Mouse (Mus musculus) liver, adult 2 months (tissue): Measurements from ENCODE around the gene Tanc1. TPM values are rescaled to one million over a fixed set of nuclear protein-coding genes. Genes with fewer than 3 reads are reported as not detected.

ENCODE experiments used
- DNase-seq: peaks from one replicate; pipeline ENCODE4 v3.0.0-alpha.2; 2011; ENCODE audit warnings: low read depth, low spot score; ENCODE audit errors: extremely low read depth
- H3K27ac ChIP-seq: fragments of 200-500 bp; replicated peaks from 2 replicates; pipeline ENCODE4 v1.5.1; 2012; ENCODE audit warnings: low read depth, mild to moderate bottlenecking, control low read depth, inconsistent platforms, low read length; ENCODE audit not compliant: insufficient read depth
- H3K27me3 ChIP-seq: fragments of 200-500 bp; 2 replicates; pipeline ENCODE4 v1.6.1; 2012; ENCODE audit warnings: mild to moderate bottlenecking, moderate library complexity, low read length, inconsistent platforms; ENCODE audit not compliant: control insufficient read depth, insufficient read depth
- H3K36me3 ChIP-seq: fragments of 200-500 bp; 2 replicates; pipeline ENCODE4 v1.6.1; 2012; ENCODE audit warnings: low read length, inconsistent platforms; ENCODE audit not compliant: control insufficient read depth, insufficient read depth
- H3K4me1 ChIP-seq: fragments of 200-500 bp; 2 replicates; pipeline ENCODE4 v1.6.1; 2011; ENCODE audit warnings: low read length; ENCODE audit not compliant: control insufficient read depth, insufficient read depth
- H3K4me3 ChIP-seq: fragments of 200-500 bp; 2 replicates; pipeline ENCODE4 v1.5.1; 2011; ENCODE audit warnings: low read depth, mild to moderate bottlenecking, control low read depth, low read length, moderate library complexity; ENCODE audit not compliant: insufficient read depth
- H3K79me2 ChIP-seq: fragments of 200-500 bp; 2 replicates; pipeline ENCODE4 v1.6.1; 2012; ENCODE audit warnings: inconsistent platforms, mild to moderate bottlenecking, low read length, moderate library complexity; ENCODE audit not compliant: control insufficient read depth, insufficient read depth
- H3K9ac ChIP-seq: fragments of 200-500 bp; 2 replicates; pipeline ENCODE4 v1.6.1; 2012; ENCODE audit warnings: low read depth, mild to moderate bottlenecking, control low read depth, inconsistent platforms, low read length
- CTCF ChIP-seq: fragments of 200-500 bp; IDR thresholded peaks from 2 replicates; pipeline ENCODE4 v1.5.1; 2011; ENCODE audit warnings: low read depth, low read length, control low read depth
- POLR2A ChIP-seq: fragments of 200-500 bp; IDR thresholded peaks from 2 replicates; pipeline ENCODE4 v1.6.1; 2011; ENCODE audit warnings: low read length, control low read depth; ENCODE audit not compliant: insufficient read depth; ENCODE audit errors: extremely low read depth
- WGBS: fragments of 180-500 bp; shearing (Covaris S2); methylation state at CpG from one replicate; pipeline ENCODE4 v1.1.7; 2018; 5-methylcytosine and 5-hydroxymethylcytosine counted together
- polyA plus RNA-seq: library from polyadenylated mRNA; depleted of rRNA; stranded (reverse); fragments of >200 nt; gene quantifications from 2 replicates; pipeline ENCODE4 v1.2.3, GENCODE M21; 2012
- total RNA-seq: library from RNA; depleted of rRNA; stranded (reverse); fragments of >200 nt; gene quantifications from 2 replicates; pipeline ENCODE4 v1.2.3, GENCODE M21; 2014

The Tanc1 gene
- total and polyA plus RNA-seq, 2 experiments, result 2.7 to 5.0 TPM

DNA sequence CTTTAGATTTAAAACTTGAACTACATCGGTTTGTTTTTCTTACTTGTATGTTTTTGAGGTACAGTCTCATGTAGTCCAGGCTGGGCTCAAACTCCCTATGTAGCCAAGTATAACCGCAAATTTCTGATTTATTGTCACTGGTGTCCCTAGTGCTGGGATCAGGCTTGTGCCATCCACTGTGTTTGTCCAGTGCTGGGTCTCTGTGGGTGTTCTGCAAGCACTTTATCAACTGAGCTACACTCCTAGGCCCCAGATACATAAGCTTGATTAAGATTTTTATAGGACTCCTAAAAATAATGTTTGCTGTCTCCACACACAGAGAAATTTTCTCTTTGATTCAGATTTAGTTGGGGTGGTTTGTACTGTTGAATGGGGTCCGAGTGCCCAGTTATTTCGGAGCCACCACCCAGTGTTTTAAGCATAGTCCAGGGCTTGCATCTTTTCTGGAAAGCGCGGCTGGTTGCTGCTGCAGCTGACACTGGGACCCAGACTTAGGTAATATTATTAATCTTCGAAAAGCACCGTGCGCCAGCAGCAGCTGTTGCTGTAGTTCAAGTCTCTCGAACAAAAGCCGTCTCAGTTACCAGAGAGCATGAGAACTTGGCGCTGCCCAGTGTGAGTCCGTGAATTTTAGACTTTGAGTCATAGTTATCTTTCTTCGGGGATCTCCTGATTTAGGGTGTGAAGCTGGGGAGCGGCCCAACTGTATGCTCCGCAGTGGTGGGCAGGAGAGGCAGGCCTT lies 73.2 kb downstream of the Tanc1 start:
- 90% methylated on average over 16 of the region's 16 CpGs for WGBS
- no peak for TF ChIP-seq POLR2A
- no peak for TF ChIP-seq CTCF
- H3K79me2 ChIP-seq, result peaks cover 24% of the 10 kb centered on the region; the same call in 1 of the 2 replicates
- H3K4me3 ChIP-seq, result no peak overlapping the region
- no peaks in the 10 kb centered on the region for H3K36me3 ChIP-seq
- no peak overlapping the region for H3K27ac ChIP-seq
- no peak for DNase-seq
- no peaks in the 10 kb centered on the region for H3K27me3 ChIP-seq
- no peak overlapping the region for H3K9ac ChIP-seq
- H3K4me1 ChIP-seq, result no peaks in the 10 kb centered on the region; the same call in 1 of the 2 replicates

DNA sequence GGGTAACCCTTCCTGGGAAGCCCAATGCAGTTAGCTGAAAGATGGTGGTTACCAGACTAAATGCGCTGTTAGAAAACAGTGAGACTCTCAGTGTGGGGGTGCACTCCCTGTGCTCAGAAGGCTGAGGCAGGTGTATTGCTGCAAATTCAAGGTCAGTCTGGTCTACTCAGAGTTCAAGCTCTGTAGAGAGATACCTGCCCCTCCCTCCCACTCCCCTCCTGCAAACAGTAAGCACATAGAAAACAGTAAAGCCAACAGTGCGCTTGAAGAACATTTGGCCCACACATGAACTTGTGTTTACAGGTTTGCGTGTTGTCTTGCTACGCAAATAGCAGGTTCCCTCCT lies 73.7 kb downstream of the Tanc1 start:
- Histone ChIP-seq H3K27ac (no peak overlapping the region), H3K4me3 (no peak overlapping the region), H3K79me2 (peaks cover 22% of the 10 kb centered on the region; the same call in 1 of the 2 replicates), H3K4me1 (no peaks in the 10 kb centered on the region; the same call in 1 of the 2 replicates), H3K9ac (no peak overlapping the region), H3K36me3 (no peaks in the 10 kb centered on the region), H3K27me3 (no peaks in the 10 kb centered on the region)
- no peak for DNase-seq
- WGBS, result 88% methylated on average over 4 of the region's 4 CpGs
- TF ChIP-seq POLR2A, result no peak
- TF ChIP-seq CTCF, result no peak

GRCm38 (mm10) chr2:59688261-59689104 lies 76.6 kb downstream of the Tanc1 start:
- TF ChIP-seq POLR2A, result no peak
- no peak for TF ChIP-seq CTCF
- no peak overlapping the region for H3K27ac ChIP-seq
- H3K4me1 ChIP-seq, result 0 out of 2 replicates have a peak, but pooled peaks cover 2% of the 10 kb centered on the region
- H3K36me3 ChIP-seq, result no peaks in the 10 kb centered on the region
- no peak overlapping the region for H3K9ac ChIP-seq
- 84% methylated on average over 16 of the region's 16 CpGs for WGBS
- H3K79me2 ChIP-seq, result peaks cover 8% of the 10 kb centered on the region; the same call in 1 of the 2 replicates
- H3K27me3 ChIP-seq, result no peaks in the 10 kb centered on the region
- DNase-seq, result no peak
- no peak overlapping the region for H3K4me3 ChIP-seq

GRCm38 (mm10) chr2:59691112-59691511 lies 79.3 kb downstream of the Tanc1 start:
- 0 out of 2 replicates have a peak, but pooled peaks cover 2% of the 10 kb centered on the region for H3K4me1 ChIP-seq
- H3K27me3 ChIP-seq, result no peaks in the 10 kb centered on the region
- TF ChIP-seq CTCF (no peak), POLR2A (no peak)
- no peaks in the 10 kb centered on the region for H3K36me3 ChIP-seq
- 0 out of 2 replicates have a peak overlapping the region, but pooled peaks have one; percentile 26 for H3K27ac ChIP-seq
- H3K9ac ChIP-seq, result no peak overlapping the region; the same call in 1 of the 2 replicates
- H3K79me2 ChIP-seq, result peaks cover 8% of the 10 kb centered on the region; the same call in 1 of the 2 replicates
- 49% methylated on average over 4 of the region's 4 CpGs for WGBS
- H3K4me3 ChIP-seq, result no peak overlapping the region
- peak; percentile 15 for DNase-seq

DNA sequence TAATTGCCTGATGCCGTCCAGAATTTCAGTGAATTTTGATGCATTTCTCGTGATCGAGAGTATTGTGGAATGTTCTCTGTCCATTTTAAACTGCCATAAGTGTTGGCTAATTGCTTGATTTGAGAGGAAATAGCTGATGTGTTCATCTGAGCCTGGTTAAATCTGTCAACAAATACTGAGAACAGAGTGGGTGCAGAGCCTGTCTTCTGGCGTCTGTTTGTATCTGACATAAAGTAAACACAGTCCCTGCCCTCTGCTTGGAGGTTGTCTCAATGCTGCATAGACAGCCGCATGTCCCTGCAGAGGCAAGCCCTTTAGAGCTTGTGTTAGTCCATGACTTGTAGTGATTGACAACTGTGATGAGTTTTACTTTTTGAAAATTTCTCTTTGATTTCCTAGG lies 81.6 kb downstream of the Tanc1 start:
- H3K27me3 ChIP-seq, result no peaks in the 10 kb centered on the region
- no peak overlapping the region for H3K27ac ChIP-seq
- H3K79me2 ChIP-seq, result peaks cover 5% of the 10 kb centered on the region; the same call in 1 of the 2 replicates
- TF ChIP-seq POLR2A, result no peak
- TF ChIP-seq CTCF, result no peak
- H3K9ac ChIP-seq, result no peak overlapping the region
- WGBS, result 20% methylated on average over 5 of the region's 5 CpGs
- peaks cover 9% of the 10 kb centered on the region for H3K4me1 ChIP-seq
- H3K4me3 ChIP-seq, result no peak overlapping the region
- no peaks in the 10 kb centered on the region for H3K36me3 ChIP-seq
- DNase-seq, result peak; percentile 45
